Mouse (Mus musculus): ENCODE results near the gene H2-D1.

- TF ChIP-seq CTCF (conservative IDR thresholded peaks at IDR 0.05 in 1 of 2, IDR thresholded peaks at IDR 0.05 in 1 of 2; ENCODE audit: low read depth in 2 of 2, low read length in 2 of 2) (no peak), HCFC1 (IDR thresholded peaks at IDR 0.05; ENCODE audit: low read depth, low read length) (no peak), MAX (IDR thresholded peaks at IDR 0.05; ENCODE audit: low read length) (no peak), RAD21 (IDR thresholded peaks at IDR 0.05; ENCODE audit: low read depth, low read length) (no peak), PAX5 (IDR thresholded peaks at IDR 0.05; ENCODE audit: low read length) (no peak), CHD2 (IDR thresholded peaks at IDR 0.05; ENCODE audit: low read length) (no peak), JUN (IDR thresholded peaks at IDR 0.05; ENCODE audit: insufficient read depth, low read depth, low read length) (no peak), UBTF (IDR thresholded peaks at IDR 0.05; ENCODE audit: low read depth, low read length) (no peak)
Measured at GRCm38 (mm10) chr17:35213071-35213470, 49.5 kb upstream of the H2-D1 start.

Data from CH12.LX (cell line).